Mouse (Mus musculus) MEL (cell line): ENCODE results near the gene Olfr766-ps1. TPM values are rescaled to one million over a fixed set of nuclear protein-coding genes. Genes with fewer than 3 reads are reported as not detected.
A peak's percentile ranks its signal among the peaks of the same experiment; 100 is the strongest.

Experiments
- DNase-seq: peaks from one replicate; pipeline ENCODE4 v3.0.0; 2011; ENCODE audit warnings: low read depth, low spot score
- H3K27ac ChIP-seq: 2 replicates; pipeline ENCODE4 v1.5.1; 2012; ENCODE audit warnings: low read depth, mild to moderate bottlenecking, control low read depth, low read length, moderate library complexity; ENCODE audit not compliant: control insufficient read depth
- H3K27me3 ChIP-seq, 2 experiments: fragments of 150-350 bp in 1 of 2; sonication (generic) in 1 of 2; 2 replicates each; pipeline ENCODE4 v1.6.1; 2012; ENCODE audit warnings: low read length in 2 of 2, mild to moderate bottlenecking in 2 of 2, improper control_type of control experiment in 1 of 2, moderate library complexity in 1 of 2; ENCODE audit not compliant: insufficient read depth in 2 of 2, control insufficient read depth in 1 of 2
- H3K36me3 ChIP-seq, 2 experiments: 2 replicates each; pipeline ENCODE4 v1.6.1; 2012 to 2014; ENCODE audit warnings: low read length in 2 of 2, improper control_type of control experiment in 1 of 2, inconsistent platforms in 1 of 2, mild to moderate bottlenecking in 1 of 2; ENCODE audit not compliant: insufficient read depth in 2 of 2, control insufficient read depth in 1 of 2
- H3K4me1 ChIP-seq, 2 experiments: fragments of 150-350 bp in 1 of 2; sonication (generic) in 1 of 2; 2 replicates each; pipeline ENCODE4 v1.6.1; 2012; ENCODE audit warnings: low read length in 2 of 2, improper control_type of control experiment in 1 of 2, mild to moderate bottlenecking in 1 of 2; ENCODE audit not compliant: insufficient read depth in 2 of 2, control insufficient read depth in 1 of 2
- H3K4me3 ChIP-seq, 2 experiments: fragments of 150-350 bp in 1 of 2; sonication (generic) in 1 of 2; 2 replicates each; pipeline ENCODE4 v1.5.1; 2012; ENCODE audit warnings: low read depth in 2 of 2, low read length in 2 of 2, mild to moderate bottlenecking in 2 of 2, moderate library complexity in 2 of 2, control low read depth in 1 of 2, improper control_type of control experiment in 1 of 2; ENCODE audit not compliant: control insufficient read depth in 1 of 2, insufficient read depth in 1 of 2
- H3K79me2 ChIP-seq: 2 replicates; pipeline ENCODE4 v1.6.1; 2012; ENCODE audit warnings: mild to moderate bottlenecking, low read length, moderate library complexity; ENCODE audit not compliant: control insufficient read depth, poor library complexity, insufficient read depth
- H3K9ac ChIP-seq: 2 replicates; pipeline ENCODE4 v1.6.1; 2012; ENCODE audit warnings: low read depth, mild to moderate bottlenecking, control low read depth, low read length, moderate library complexity; ENCODE audit not compliant: control insufficient read depth, poor library complexity, severe bottlenecking
- H3K9me3 ChIP-seq: fragments of 150-350 bp; sonication (generic); replicated peaks from 2 replicates; pipeline ENCODE4 v1.6.1; 2012; ENCODE audit warnings: mild to moderate bottlenecking, low read length, improper control_type of control experiment, moderate library complexity; ENCODE audit not compliant: insufficient read depth
- BHLHE40 ChIP-seq: IDR thresholded peaks from 2 replicates; pipeline ENCODE4 v1.6.1; 2012; ENCODE audit warnings: low read depth, mild to moderate bottlenecking, inconsistent platforms, low read length, improper control_type of control experiment, borderline replicate concordance
- CTCF ChIP-seq, 3 experiments: IDR thresholded peaks in 2 of 3; conservative IDR thresholded peaks in 1 of 3; 2 replicates each; pipeline ENCODE4 v1.5.1; 2011 to 2012; ENCODE audit warnings: low read length in 3 of 3, low read depth in 2 of 3, mild to moderate bottlenecking in 2 of 3, improper control_type of control experiment in 1 of 3, inconsistent platforms in 1 of 3, mixed read lengths in 1 of 3, moderate library complexity in 1 of 3; ENCODE audit not compliant: control insufficient read depth in 1 of 3, insufficient read depth in 1 of 3, poor library complexity in 1 of 3, severe bottlenecking in 1 of 3
- E2F4 ChIP-seq: IDR thresholded peaks from 2 replicates; pipeline ENCODE4 v1.6.1; 2011; ENCODE audit warnings: low read depth, low read length, improper control_type of control experiment, borderline replicate concordance
- ELF1 ChIP-seq: IDR thresholded peaks from 2 replicates; pipeline ENCODE4 v1.6.1; 2014; ENCODE audit warnings: low read depth, mild to moderate bottlenecking, inconsistent platforms, low read length, improper control_type of control experiment, moderate library complexity
- ETS1 ChIP-seq: IDR thresholded peaks from 2 replicates; pipeline ENCODE4 v1.6.1; 2012; ENCODE audit warnings: low read depth, mild to moderate bottlenecking, inconsistent platforms, low read length, improper control_type of control experiment, moderate library complexity
- HCFC1 ChIP-seq: IDR thresholded peaks from 2 replicates; pipeline ENCODE4 v1.6.1; 2012; ENCODE audit warnings: low read depth, mild to moderate bottlenecking, inconsistent platforms, low read length, improper control_type of control experiment, moderate library complexity
- KAT2A ChIP-seq: conservative IDR thresholded peaks from 2 replicates; pipeline ENCODE4 v1.6.1; 2012; ENCODE audit warnings: low read depth, low read length, improper control_type of control experiment, inconsistent platforms
- MAFK ChIP-seq: IDR thresholded peaks from 2 replicates; pipeline ENCODE4 v1.6.1; 2011; ENCODE audit warnings: low read depth, mild to moderate bottlenecking, low read length, improper control_type of control experiment, borderline replicate concordance
- MYB ChIP-seq: IDR thresholded peaks from 2 replicates; pipeline ENCODE4 v1.6.1; 2011; ENCODE audit warnings: mild to moderate bottlenecking, low read depth, low read length, improper control_type of control experiment
- MYC ChIP-seq: IDR thresholded peaks from 2 replicates; pipeline ENCODE4 v1.6.1; 2011; ENCODE audit warnings: low read depth, mild to moderate bottlenecking, low read length, improper control_type of control experiment, moderate library complexity
- NELFE ChIP-seq: IDR thresholded peaks from 2 replicates; pipeline ENCODE4 v1.6.1; 2011; ENCODE audit warnings: low read depth, low read length, improper control_type of control experiment
- NRF1 ChIP-seq: IDR thresholded peaks from 2 replicates; pipeline ENCODE4 v1.6.1; 2014; ENCODE audit warnings: low read depth, mild to moderate bottlenecking, inconsistent platforms, low read length, improper control_type of control experiment, moderate library complexity; ENCODE audit not compliant: poor library complexity, insufficient read depth, severe bottlenecking
- POLR2A ChIP-seq, 2 experiments: IDR thresholded peaks; 2 replicates each; pipeline ENCODE4 v1.6.1; 2011 to 2012; ENCODE audit warnings: low read length in 2 of 2, mild to moderate bottlenecking in 2 of 2, control low read depth in 1 of 2, improper control_type of control experiment in 1 of 2, low read depth in 1 of 2, moderate library complexity in 1 of 2; ENCODE audit not compliant: control insufficient read depth in 1 of 2, insufficient read depth in 1 of 2, poor library complexity in 1 of 2
- POLR2AphosphoS5 ChIP-seq: IDR thresholded peaks from 2 replicates; pipeline ENCODE4 v1.6.1; 2012; ENCODE audit warnings: low read depth, borderline replicate concordance, mild to moderate bottlenecking, inconsistent platforms, low read length, moderate library complexity, mixed read lengths
- RAD21 ChIP-seq: IDR thresholded peaks from 2 replicates; pipeline ENCODE4 v1.6.1; 2011; ENCODE audit warnings: mild to moderate bottlenecking, low read depth, low read length, improper control_type of control experiment
- RCOR1 ChIP-seq: IDR thresholded peaks from 2 replicates; pipeline ENCODE4 v1.6.1; 2012; ENCODE audit warnings: low read depth, mild to moderate bottlenecking, inconsistent platforms, low read length, improper control_type of control experiment
- SMC3 ChIP-seq: IDR thresholded peaks from 2 replicates; pipeline ENCODE4 v1.6.1; 2011; ENCODE audit warnings: low read depth, low read length, improper control_type of control experiment
- TAL1 ChIP-seq: IDR thresholded peaks from 2 replicates; pipeline ENCODE4 v1.6.1; 2012; ENCODE audit warnings: mild to moderate bottlenecking, inconsistent platforms, low read length, moderate library complexity, mixed read lengths
- TCF12 ChIP-seq: IDR thresholded peaks from 2 replicates; pipeline ENCODE4 v1.6.1; 2014; ENCODE audit warnings: low read depth, mild to moderate bottlenecking, inconsistent platforms, low read length, improper control_type of control experiment, moderate library complexity
- UBTF ChIP-seq: IDR thresholded peaks from 2 replicates; pipeline ENCODE4 v1.6.1; 2012; ENCODE audit warnings: low read depth, mild to moderate bottlenecking, inconsistent platforms, low read length, improper control_type of control experiment, moderate library complexity, borderline replicate concordance; ENCODE audit not compliant: insufficient read depth
- USF2 ChIP-seq, 2 experiments: IDR thresholded peaks; 2 replicates each; pipeline ENCODE4 v1.6.1; 2011 to 2012; ENCODE audit warnings: improper control_type of control experiment in 2 of 2, low read length in 2 of 2, borderline replicate concordance in 1 of 2, inconsistent platforms in 1 of 2, low read depth in 1 of 2, mild to moderate bottlenecking in 1 of 2; ENCODE audit not compliant: insufficient read depth in 1 of 2
- ZC3H11A ChIP-seq: IDR thresholded peaks from 2 replicates; pipeline ENCODE4 v1.6.1; 2012; ENCODE audit warnings: low read depth, mild to moderate bottlenecking, inconsistent platforms, low read length, improper control_type of control experiment
- ZKSCAN1 ChIP-seq: IDR thresholded peaks from 2 replicates; pipeline ENCODE4 v1.6.1; 2012; ENCODE audit warnings: low read depth, mild to moderate bottlenecking, inconsistent platforms, low read length, improper control_type of control experiment, moderate library complexity
- ZMIZ1 ChIP-seq: IDR thresholded peaks from 2 replicates; pipeline ENCODE4 v1.6.1; 2012; ENCODE audit warnings: low read depth, mild to moderate bottlenecking, inconsistent platforms, low read length, improper control_type of control experiment, moderate library complexity
- polyA plus RNA-seq, 2 experiments: library from polyadenylated mRNA; stranded (reverse) in 1 of 2; unstranded in 1 of 2; fragments of >175 nt in 1 of 2; fragments of >200 nt in 1 of 2; gene quantifications; 2 replicates each; pipeline versions ENCODE4 v1.2.1 to v1.2.4; 2012; ENCODE audit warnings: low replicate concordance in 2 of 2, low read depth in 1 of 2; ENCODE audit not compliant: insufficient read length in 2 of 2, insufficient read depth in 1 of 2, missing spikeins in 1 of 2
- total RNA-seq: library from RNA; depleted of rRNA; stranded (reverse); fragments of 300-350 nt; gene quantifications from 2 replicates; pipeline ENCODE4 v1.2.3, GENCODE M21; 2012

The Olfr766-ps1 gene
- total and polyA plus RNA-seq, 3 experiments = not detected

DNA sequence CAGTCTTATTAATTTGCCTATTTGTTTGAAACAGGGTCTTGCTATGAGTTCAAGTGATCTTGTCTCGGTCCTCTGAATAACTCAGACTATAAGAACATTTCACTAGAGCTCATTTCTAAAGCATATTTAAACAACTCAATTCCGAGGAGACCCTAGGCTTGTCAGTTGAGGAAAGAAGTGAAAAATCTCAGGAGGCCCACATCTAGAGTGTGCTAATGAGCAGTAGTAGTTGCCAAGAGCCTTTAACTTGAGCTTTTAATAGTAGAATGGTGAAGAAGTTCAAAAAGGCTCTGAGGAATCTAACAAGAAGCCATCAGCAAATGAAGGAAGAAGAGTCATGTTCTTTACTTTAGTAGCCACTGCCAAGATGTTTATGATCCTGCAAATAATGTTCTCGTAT is 29.0 kb downstream of the Olfr766-ps1 start, which contains the start of gene Olfr764-ps1:
Olfr764-ps1 (minus strand) TSS at position 101 of the 400 bp plus-strand sequence.
- Histone ChIP-seq H3K27me3 (no peaks in the 10 kb centered on the region), H3K79me2 (no peaks in the 10 kb centered on the region), H3K4me1 (no peaks in the 10 kb centered on the region), H3K27ac (no peak within 1 kb of the TSS), H3K36me3 (no peaks in the 10 kb centered on the region), H3K9ac (no peak within 1 kb of the TSS), H3K4me3 (no peak within 1 kb of the TSS), H3K9me3 (no peaks in the 10 kb centered on the region)
- TF ChIP-seq USF2 (IDR thresholded peaks at IDR 0.05; ENCODE audit: borderline replicate concordance in 1 of 2, insufficient read depth in 1 of 2, low read depth in 1 of 2, low read length in 2 of 2) (no peak), POLR2AphosphoS5 (no peak), POLR2A (IDR thresholded peaks at IDR 0.05; ENCODE audit: control insufficient read depth in 1 of 2, insufficient read depth in 1 of 2, low read depth in 1 of 2, low read length in 2 of 2, poor library complexity in 1 of 2) (no peak), TCF12 (no peak), UBTF (no peak), MYB (no peak), MAFK (no peak), RCOR1 (no peak)
- no peak for DNase-seq

- H3K27me3 ChIP-seq = no peaks in the 10 kb centered on the region
- DNase-seq = no peak
- no peaks in the 10 kb centered on the region for H3K79me2 ChIP-seq
- no peak overlapping the region for H3K9ac ChIP-seq
- no peaks in the 10 kb centered on the region for H3K9me3 ChIP-seq
- no peak overlapping the region for H3K4me3 ChIP-seq
- H3K4me1 ChIP-seq = no peaks in the 10 kb centered on the region
- H3K36me3 ChIP-seq = no peaks in the 10 kb centered on the region
- H3K27ac ChIP-seq = no peak overlapping the region
- TF ChIP-seq ETS1 (no peak), HCFC1 (no peak), TCF12 (no peak), TAL1 (no peak)
Measured at GRCm38 (mm10) chr10:129028343-129028742, 40.4 kb downstream of the Olfr766-ps1 start.

GRCm38 (mm10) chr10:129026018-129026662 is 42.6 kb downstream of the Olfr766-ps1 start:
- H3K9ac ChIP-seq = no peak overlapping the region
- H3K27ac ChIP-seq = no peak overlapping the region
- H3K36me3 ChIP-seq = no peaks in the 10 kb centered on the region
- H3K4me1 ChIP-seq = no peaks in the 10 kb centered on the region
- no peaks in the 10 kb centered on the region for H3K27me3 ChIP-seq
- no peaks in the 10 kb centered on the region for H3K79me2 ChIP-seq
- no peaks in the 10 kb centered on the region for H3K9me3 ChIP-seq
- peak; percentile 66 for DNase-seq
- H3K4me3 ChIP-seq = no peak overlapping the region
- no peak for TF ChIP-seq NELFE
- TF ChIP-seq ZMIZ1 = no peak
- TF ChIP-seq KAT2A = no peak
- TF ChIP-seq ZKSCAN1 = no peak
- TF ChIP-seq BHLHE40 = no peak
- no peak for TF ChIP-seq ELF1
- TF ChIP-seq MAFK = no peak
- TF ChIP-seq POLR2A (IDR thresholded peaks at IDR 0.05; ENCODE audit: control insufficient read depth in 1 of 2, insufficient read depth in 1 of 2, low read depth in 1 of 2, low read length in 2 of 2, poor library complexity in 1 of 2) = no peak
- TF ChIP-seq SMC3 = peak; percentile 64
- TF ChIP-seq NRF1 = no peak
- TF ChIP-seq HCFC1 = no peak
- no peak for TF ChIP-seq MYC
- TF ChIP-seq E2F4 = no peak
- no peak for TF ChIP-seq TCF12
- TF ChIP-seq CTCF (IDR thresholded peaks at IDR 0.05 in 2 of 3, conservative IDR thresholded peaks at IDR 0.05 in 1 of 3; ENCODE audit: control insufficient read depth in 1 of 3, insufficient read depth in 1 of 3, low read depth in 2 of 3, low read length in 3 of 3, poor library complexity in 1 of 3, severe bottlenecking in 1 of 3) = peak; percentile 70 to 84 (median 75)
- TF ChIP-seq ZC3H11A = peak; percentile 47
- peak; percentile 89 for TF ChIP-seq RAD21
